Mouse (Mus musculus): ENCODE measurements at regions not wholly inside any gene's neighbourhood (a gene's known extent, or its start where the extent isn't known, plus 50 kb on each side); places are given as distances from the start of the nearest gene placed in this dataset.

DNA sequence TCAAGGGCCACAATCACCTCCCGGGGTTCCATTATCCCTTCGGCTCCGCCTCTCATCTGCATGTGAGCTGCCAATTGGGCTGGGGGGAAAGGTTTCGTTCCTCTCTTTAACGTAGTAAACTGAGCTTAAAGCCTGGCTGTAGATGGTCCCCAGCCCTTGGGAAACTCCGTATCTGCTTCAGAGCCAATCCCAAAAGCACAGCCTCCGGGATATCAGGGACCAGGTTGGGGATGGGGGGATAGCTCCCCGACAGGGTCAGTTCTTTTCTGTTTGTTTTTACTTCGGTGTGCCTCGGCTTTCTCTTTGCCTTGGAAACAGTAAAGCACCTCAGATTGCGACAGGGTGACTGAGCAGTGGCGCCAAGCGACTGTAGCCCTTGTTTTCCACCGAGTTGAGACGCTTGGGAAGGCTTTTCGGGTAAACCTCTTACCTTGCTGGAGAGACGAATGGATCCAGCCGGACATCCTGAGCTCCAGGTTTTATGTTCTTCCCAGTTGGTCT, 64.5 kb downstream of the Tfap2c start:
- intact Hi-C loops (cut with DNase I) = no loop called here
- 1% methylated on average over 18 of the region's 18 CpGs for WGBS
- no peak overlapping the region for H3K4me3 ChIP-seq

GRCm38 (mm10) chr2:172615148-172615547, 65.8 kb downstream of the Tfap2c start:
- DNase-seq = no peak
- intact Hi-C loops (cut with DNase I) = no loop called here
- Histone ChIP-seq H3K27me3 (ENCODE audit: control insufficient read depth, insufficient read depth, low read length) (no peaks in the 10 kb centered on the region), H3K27ac (no peak overlapping the region), H3K36me3 (ENCODE audit: control insufficient read depth, insufficient read depth, low read length) (no peaks in the 10 kb centered on the region), H3K4me3 (no peak overlapping the region), H3K4me1 (ENCODE audit: control insufficient read depth, insufficient read depth, low read length) (no peaks in the 10 kb centered on the region), H3K9ac (ENCODE audit: low read depth, low read length) (no peak overlapping the region), H3K79me2 (replicated peaks; ENCODE audit: control insufficient read depth, insufficient read depth, low read length) (no peaks in the 10 kb centered on the region)
- 51% methylated on average over 2 of the region's 2 CpGs for WGBS
- TF ChIP-seq POLR2A (IDR thresholded peaks at IDR 0.05; ENCODE audit: insufficient read depth, low read depth, low read length) (no peak), EP300 (IDR thresholded peaks at IDR 0.05; ENCODE audit: insufficient read depth, low read depth, low read length) (no peak), CTCF (IDR thresholded peaks at IDR 0.05) (no peak)

More for the DNA sequence above, 64.5 kb downstream of the Tfap2c start:
- H3K36me3 ChIP-seq (ENCODE audit: control insufficient read depth, insufficient read depth, low read length) = no peaks in the 10 kb centered on the region
- H3K79me2 ChIP-seq (replicated peaks; ENCODE audit: control insufficient read depth, insufficient read depth, low read length) = no peaks in the 10 kb centered on the region
- H3K9ac ChIP-seq (ENCODE audit: low read depth, low read length) = no peak overlapping the region
- H3K27ac ChIP-seq = no peak overlapping the region
- H3K27me3 ChIP-seq (ENCODE audit: control insufficient read depth, insufficient read depth, low read length) = no peaks in the 10 kb centered on the region
- DNase-seq = no peak
- TF ChIP-seq POLR2A (IDR thresholded peaks at IDR 0.05; ENCODE audit: insufficient read depth, low read depth, low read length) (no peak), EP300 (IDR thresholded peaks at IDR 0.05; ENCODE audit: insufficient read depth, low read depth, low read length) (no peak), CTCF (IDR thresholded peaks at IDR 0.05) (no peak)
- H3K4me1 ChIP-seq (ENCODE audit: control insufficient read depth, insufficient read depth, low read length) = no peaks in the 10 kb centered on the region

DNA sequence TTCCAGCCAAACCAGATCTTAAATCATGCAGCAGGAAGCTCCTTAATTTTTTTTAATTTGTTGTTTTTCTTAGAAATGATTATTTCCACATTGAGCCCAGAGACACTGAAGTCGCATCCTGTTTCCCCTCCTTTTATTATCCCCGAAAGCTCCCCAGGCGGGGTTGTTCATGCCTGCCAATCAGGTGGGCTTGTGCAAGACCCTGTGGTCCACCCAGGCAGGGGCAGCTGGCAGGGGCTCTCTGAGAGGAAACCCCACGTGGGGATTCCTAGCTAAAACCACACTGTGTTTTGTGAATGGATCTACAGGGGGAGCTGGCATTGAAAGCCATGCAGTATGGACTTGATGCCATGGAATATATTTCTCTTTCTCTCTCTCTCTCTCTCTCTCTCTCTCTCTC, 66.2 kb downstream of the Tfap2c start:
- Histone ChIP-seq H3K4me1 (ENCODE audit: control insufficient read depth, insufficient read depth, low read length) (no peaks in the 10 kb centered on the region), H3K4me3 (no peak overlapping the region), H3K36me3 (ENCODE audit: control insufficient read depth, insufficient read depth, low read length) (no peaks in the 10 kb centered on the region), H3K27ac (no peak overlapping the region), H3K27me3 (ENCODE audit: control insufficient read depth, insufficient read depth, low read length) (no peaks in the 10 kb centered on the region), H3K9ac (ENCODE audit: low read depth, low read length) (no peak overlapping the region), H3K79me2 (replicated peaks; ENCODE audit: control insufficient read depth, insufficient read depth, low read length) (no peaks in the 10 kb centered on the region)
- WGBS = 25% methylated on average over 4 of the region's 4 CpGs
- no peak for TF ChIP-seq EP300 (IDR thresholded peaks at IDR 0.05; ENCODE audit: insufficient read depth, low read depth, low read length)
- TF ChIP-seq CTCF (IDR thresholded peaks at IDR 0.05) = no peak
- no peak for TF ChIP-seq POLR2A (IDR thresholded peaks at IDR 0.05; ENCODE audit: insufficient read depth, low read depth, low read length)
- no peak for DNase-seq
- intact Hi-C loops (cut with DNase I) = no loop called here

- Histone ChIP-seq H3K27ac (no peak overlapping the region), H3K27me3 (ENCODE audit: control insufficient read depth, insufficient read depth, low read length) (no peaks in the 10 kb centered on the region), H3K4me1 (ENCODE audit: control insufficient read depth, insufficient read depth, low read length) (no peaks in the 10 kb centered on the region), H3K79me2 (replicated peaks; ENCODE audit: control insufficient read depth, insufficient read depth, low read length) (no peaks in the 10 kb centered on the region), H3K9ac (ENCODE audit: low read depth, low read length) (no peak overlapping the region), H3K36me3 (ENCODE audit: control insufficient read depth, insufficient read depth, low read length) (no peaks in the 10 kb centered on the region), H3K4me3 (no peak overlapping the region)
- no peak for TF ChIP-seq POLR2A (IDR thresholded peaks at IDR 0.05; ENCODE audit: insufficient read depth, low read depth, low read length)
- TF ChIP-seq CTCF (IDR thresholded peaks at IDR 0.05) = no peak
- no peak for TF ChIP-seq EP300 (IDR thresholded peaks at IDR 0.05; ENCODE audit: insufficient read depth, low read depth, low read length)
- intact Hi-C loops (cut with DNase I) = no loop called here
- WGBS = 82% methylated on average over 7 of the region's 7 CpGs
- DNase-seq = no peak
Measured at GRCm38 (mm10) chr2:172619168-172619567, 69.8 kb downstream of the Tfap2c start.

GRCm38 (mm10) chr2:172620001-172620400, 70.6 kb downstream of the Tfap2c start:
- TF ChIP-seq EP300 (IDR thresholded peaks at IDR 0.05; ENCODE audit: insufficient read depth, low read depth, low read length) (no peak), CTCF (IDR thresholded peaks at IDR 0.05) (no peak), POLR2A (IDR thresholded peaks at IDR 0.05; ENCODE audit: insufficient read depth, low read depth, low read length) (no peak)
- Histone ChIP-seq H3K79me2 (replicated peaks; ENCODE audit: control insufficient read depth, insufficient read depth, low read length) (no peaks in the 10 kb centered on the region), H3K27me3 (ENCODE audit: control insufficient read depth, insufficient read depth, low read length) (no peaks in the 10 kb centered on the region), H3K4me3 (no peak overlapping the region), H3K27ac (no peak overlapping the region), H3K36me3 (ENCODE audit: control insufficient read depth, insufficient read depth, low read length) (no peaks in the 10 kb centered on the region), H3K4me1 (ENCODE audit: control insufficient read depth, insufficient read depth, low read length) (no peaks in the 10 kb centered on the region), H3K9ac (ENCODE audit: low read depth, low read length) (no peak overlapping the region)
- intact Hi-C loops (cut with DNase I) = no loop called here
- no peak for DNase-seq
- WGBS = 45% methylated on average over 5 of the region's 5 CpGs

DNA sequence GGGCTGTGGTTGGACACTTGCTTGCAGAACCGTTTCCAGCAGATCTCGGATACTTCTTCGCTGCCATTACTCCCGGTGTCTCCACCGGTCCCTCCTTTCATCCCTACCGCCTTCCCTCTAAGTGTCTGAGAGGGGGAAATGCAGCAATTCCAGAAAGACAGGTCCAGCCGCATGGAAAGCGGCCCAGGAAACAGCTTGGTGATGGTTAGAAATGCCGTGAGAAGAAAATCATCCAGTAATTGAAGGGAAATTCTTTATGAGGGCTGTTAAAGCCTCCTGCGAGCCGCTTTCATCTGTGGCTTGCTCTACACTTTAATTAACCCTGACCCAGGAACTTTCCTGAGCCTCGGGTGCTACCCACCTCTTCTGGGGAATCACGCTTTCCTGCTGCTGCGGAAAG, 74.3 kb downstream of the Tfap2c start:
- no peak for TF ChIP-seq CTCF (IDR thresholded peaks at IDR 0.05)
- TF ChIP-seq EP300 (IDR thresholded peaks at IDR 0.05; ENCODE audit: insufficient read depth, low read depth, low read length) = no peak
- TF ChIP-seq POLR2A (IDR thresholded peaks at IDR 0.05; ENCODE audit: insufficient read depth, low read depth, low read length) = no peak
- intact Hi-C loops (cut with DNase I) = no loop called here
- Histone ChIP-seq H3K9ac (ENCODE audit: low read depth, low read length) (no peak overlapping the region), H3K36me3 (ENCODE audit: control insufficient read depth, insufficient read depth, low read length) (no peaks in the 10 kb centered on the region), H3K27me3 (ENCODE audit: control insufficient read depth, insufficient read depth, low read length) (no peaks in the 10 kb centered on the region; the same call in 1 of the 2 replicates), H3K27ac (no peak overlapping the region), H3K4me3 (no peak overlapping the region), H3K4me1 (ENCODE audit: control insufficient read depth, insufficient read depth, low read length) (no peaks in the 10 kb centered on the region), H3K79me2 (replicated peaks; ENCODE audit: control insufficient read depth, insufficient read depth, low read length) (no peaks in the 10 kb centered on the region)
- 19% methylated on average over 14 of the region's 14 CpGs for WGBS
- no peak for DNase-seq
